Mouse (Mus musculus) kidney, embryonic 15.5 days (tissue): ENCODE measurements around the gene Kdelr3. TPM values are rescaled to one million over a fixed set of nuclear protein-coding genes. Genes with fewer than 3 reads are reported as not detected.

ENCODE experiments used
- ATAC-seq: fragments of 200-750 bp; cut with Nextera tagmentation; replicated peaks from 2 replicates; pipeline ENCODE4 v1.8.0; 2017; ENCODE audit warnings: moderate TSS enrichment; ENCODE audit not compliant: low FRiP score
- H3K27ac ChIP-seq: fragments of 300-500 bp; sonication (generic); 2 replicates; pipeline ENCODE4 v1.5.1; 2015; ENCODE audit warnings: mild to moderate bottlenecking, inconsistent platforms
- H3K27me3 ChIP-seq: fragments of 300-500 bp; sonication (generic); 2 replicates; pipeline ENCODE4 v1.6.1; 2015; ENCODE audit warnings: inconsistent platforms
- H3K36me3 ChIP-seq: fragments of 300-500 bp; sonication (generic); 2 replicates; pipeline ENCODE4 v1.6.1; 2015; ENCODE audit warnings: inconsistent platforms
- H3K4me1 ChIP-seq: fragments of 300-500 bp; sonication (generic); 2 replicates; pipeline ENCODE4 v1.6.1; 2015; ENCODE audit warnings: inconsistent platforms
- H3K4me2 ChIP-seq: fragments of 300-500 bp; sonication (generic); 2 replicates; pipeline ENCODE4 v1.6.1; 2015; ENCODE audit warnings: moderate library complexity, mild to moderate bottlenecking, inconsistent platforms
- H3K4me3 ChIP-seq: fragments of 300-500 bp; sonication (generic); replicated peaks from 2 replicates; pipeline ENCODE4 v1.5.1; 2015; ENCODE audit warnings: mild to moderate bottlenecking, inconsistent platforms
- H3K9ac ChIP-seq: fragments of 300-500 bp; sonication (generic); 2 replicates; pipeline ENCODE4 v1.6.1; 2015; ENCODE audit warnings: mild to moderate bottlenecking, inconsistent platforms
- H3K9me3 ChIP-seq: fragments of 300-500 bp; sonication (generic); replicated peaks from 2 replicates; pipeline ENCODE4 v1.6.1; 2016; ENCODE audit warnings: inconsistent platforms
- WGBS: fragments of 180-500 bp; shearing (Covaris S2); methylation state at CpG from one replicate; pipeline ENCODE4 v1.1.7; 2015; ENCODE audit warnings: mixed read lengths; 5-methylcytosine and 5-hydroxymethylcytosine counted together
- polyA plus RNA-seq: library from polyadenylated mRNA; unstranded; fragments of >200 nt; fragmentation: Nextera tagmentation; extraction: Ambion mirVana; gene quantifications from 2 replicates; pipeline ENCODE4 v1.2.1, GENCODE M21; 2015

Gene Kdelr3
- polyA plus RNA-seq, 1 experiment from 2014 or later: 69.5 TPM

DNA sequence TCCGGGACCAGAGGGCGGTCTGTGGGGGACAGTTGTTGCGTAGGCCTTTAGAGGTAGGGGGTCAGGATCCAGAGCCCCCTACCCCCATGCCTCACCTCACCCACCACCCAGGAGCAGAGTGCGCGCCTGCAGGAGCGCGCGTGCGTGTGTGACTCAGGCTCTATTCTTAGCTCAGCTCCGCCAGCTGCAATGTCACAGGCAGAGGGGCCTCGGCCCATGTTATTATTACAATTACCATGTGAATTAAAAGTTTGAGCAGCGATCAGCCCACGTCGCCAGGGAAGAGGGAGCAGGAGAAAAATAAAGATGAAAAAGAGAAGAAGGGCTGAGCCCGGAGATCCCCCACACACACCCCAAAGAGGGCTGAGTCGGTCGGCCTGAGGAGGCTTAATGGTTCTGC is 16.1 kb upstream of the Kdelr3 start:
- no peaks in the 10 kb centered on the region for H3K36me3 ChIP-seq
- H3K9me3 ChIP-seq: no peaks in the 10 kb centered on the region
- H3K27ac ChIP-seq: no peak overlapping the region
- no peak overlapping the region for H3K4me2 ChIP-seq
- H3K9ac ChIP-seq: no peak overlapping the region
- 66% methylated on average over 17 of the region's 17 CpGs for WGBS
- H3K27me3 ChIP-seq: peaks cover 77% of the 10 kb centered on the region
- peaks cover 11% of the 10 kb centered on the region for H3K4me1 ChIP-seq
- no peak for ATAC-seq
- H3K4me3 ChIP-seq: no peak overlapping the region

DNA sequence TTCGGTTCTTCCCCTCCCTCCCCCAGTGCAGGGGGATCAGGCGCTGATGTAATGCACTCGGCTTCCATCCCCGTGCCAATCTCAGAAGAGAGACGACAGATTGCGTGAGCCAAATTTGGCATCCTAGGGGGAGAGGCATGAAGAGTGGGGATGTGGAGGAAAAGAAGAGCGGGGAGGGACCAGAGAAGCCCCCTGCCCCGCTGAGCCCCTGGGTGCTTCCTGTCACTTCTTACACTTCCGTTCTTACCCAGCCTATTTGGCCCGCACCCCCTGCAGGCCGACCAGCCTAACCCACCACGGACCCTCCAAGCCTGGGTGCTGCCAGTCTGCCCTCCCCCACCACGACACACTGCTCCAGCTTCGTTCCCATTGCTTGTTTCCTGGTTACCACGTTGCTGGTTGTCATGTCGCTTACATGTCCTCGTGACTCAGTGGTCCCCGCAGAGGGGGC is 13.3 kb upstream of the Kdelr3 start:
- WGBS: 25% methylated on average over 18 of the region's 18 CpGs
- Histone ChIP-seq H3K27ac (no peak overlapping the region), H3K4me2 (no peak overlapping the region), H3K4me3 (no peak overlapping the region), H3K4me1 (peaks cover 33% of the 10 kb centered on the region), H3K9ac (no peak overlapping the region), H3K27me3 (peaks cover 98% of the 10 kb centered on the region), H3K36me3 (no peaks in the 10 kb centered on the region), H3K9me3 (no peaks in the 10 kb centered on the region)
- no peak for ATAC-seq

DNA sequence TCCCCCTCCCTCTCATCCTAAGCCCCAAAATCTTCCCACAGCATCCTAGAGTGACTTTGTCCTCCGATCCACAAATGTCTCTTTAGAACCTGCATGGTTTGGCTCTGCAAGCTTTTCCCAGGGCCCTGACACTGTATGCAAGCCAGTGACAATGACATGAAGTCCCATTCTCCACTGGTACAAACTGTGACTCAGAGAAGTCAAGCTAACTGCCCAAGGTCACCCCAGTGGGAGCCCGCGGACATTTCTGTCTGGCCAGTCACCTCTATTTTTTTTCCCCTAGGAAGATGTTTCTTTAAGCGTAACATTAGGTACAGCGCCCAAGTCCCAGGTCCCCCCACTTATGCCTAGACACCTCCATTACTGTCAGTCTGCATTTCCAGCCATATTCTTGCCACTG is 12.8 kb upstream of the Kdelr3 start:
- no peak for ATAC-seq
- WGBS: 73% methylated on average over 5 of the region's 5 CpGs
- H3K27me3 ChIP-seq: peaks cover 98% of the 10 kb centered on the region

DNA sequence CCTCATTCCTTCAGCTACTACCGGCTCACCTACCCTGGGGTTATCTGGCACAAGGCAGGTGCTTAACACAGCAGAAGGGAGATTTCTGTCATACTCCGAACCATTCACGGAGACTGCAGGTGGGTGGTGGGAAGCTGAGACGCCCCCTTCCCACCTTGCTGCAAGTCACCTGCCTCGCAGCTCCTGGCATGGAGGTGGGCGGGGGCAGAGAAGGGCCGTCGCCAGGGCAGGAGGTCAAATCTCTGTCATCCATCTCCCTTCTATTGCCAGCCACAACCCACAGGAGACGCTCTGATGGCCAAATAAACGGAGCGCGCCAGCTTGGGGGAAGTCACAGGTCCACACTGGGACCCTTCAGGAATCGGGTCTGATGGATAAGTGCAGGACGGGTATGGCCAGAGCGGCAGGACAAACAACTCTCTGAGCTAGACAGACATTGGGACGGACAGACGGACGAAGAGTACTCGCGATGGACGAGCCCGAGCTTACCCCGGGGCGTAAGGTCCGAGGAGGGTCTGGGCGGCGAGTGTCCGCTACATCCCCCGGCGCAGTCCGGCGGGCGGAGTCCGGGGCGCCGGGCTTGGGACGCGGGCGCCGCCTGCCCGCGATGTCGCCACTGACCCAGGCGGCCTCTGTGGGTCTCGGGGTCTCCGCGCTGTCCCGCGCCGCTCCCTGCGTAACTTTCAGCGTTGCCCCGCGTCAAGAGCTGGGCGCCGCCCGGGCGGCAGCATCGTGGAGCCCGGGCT is 11.3 kb upstream of the Kdelr3 start, which contains the start of gene Kcnj4:
Kcnj4 (minus strand) TSS at position 535 of the 746 bp plus-strand sequence.
- WGBS: under 1% methylated on average over 60 of the region's 60 CpGs
- ATAC-seq: peak; percentile 12
- H3K4me1 ChIP-seq: peaks cover 33% of the 10 kb centered on the region
- H3K36me3 ChIP-seq: no peaks in the 10 kb centered on the region
- peaks cover 98% of the 10 kb centered on the region for H3K27me3 ChIP-seq
- H3K4me3 ChIP-seq: peak within 1 kb of the TSS; percentile 53
- H3K4me2 ChIP-seq: peak within 1 kb of the TSS; percentile 98
- H3K27ac ChIP-seq: no peak within 1 kb of the TSS
- peak within 1 kb of the TSS; percentile 37 for H3K9ac ChIP-seq
- H3K9me3 ChIP-seq: no peaks in the 10 kb centered on the region

More for the DNA sequence above, 12.8 kb upstream of the Kdelr3 start:
- Histone ChIP-seq H3K27ac (no peak overlapping the region), H3K9ac (no peak overlapping the region), H3K4me1 (peaks cover 33% of the 10 kb centered on the region), H3K9me3 (no peaks in the 10 kb centered on the region), H3K36me3 (no peaks in the 10 kb centered on the region), H3K4me2 (no peak overlapping the region), H3K4me3 (no peak overlapping the region)

DNA sequence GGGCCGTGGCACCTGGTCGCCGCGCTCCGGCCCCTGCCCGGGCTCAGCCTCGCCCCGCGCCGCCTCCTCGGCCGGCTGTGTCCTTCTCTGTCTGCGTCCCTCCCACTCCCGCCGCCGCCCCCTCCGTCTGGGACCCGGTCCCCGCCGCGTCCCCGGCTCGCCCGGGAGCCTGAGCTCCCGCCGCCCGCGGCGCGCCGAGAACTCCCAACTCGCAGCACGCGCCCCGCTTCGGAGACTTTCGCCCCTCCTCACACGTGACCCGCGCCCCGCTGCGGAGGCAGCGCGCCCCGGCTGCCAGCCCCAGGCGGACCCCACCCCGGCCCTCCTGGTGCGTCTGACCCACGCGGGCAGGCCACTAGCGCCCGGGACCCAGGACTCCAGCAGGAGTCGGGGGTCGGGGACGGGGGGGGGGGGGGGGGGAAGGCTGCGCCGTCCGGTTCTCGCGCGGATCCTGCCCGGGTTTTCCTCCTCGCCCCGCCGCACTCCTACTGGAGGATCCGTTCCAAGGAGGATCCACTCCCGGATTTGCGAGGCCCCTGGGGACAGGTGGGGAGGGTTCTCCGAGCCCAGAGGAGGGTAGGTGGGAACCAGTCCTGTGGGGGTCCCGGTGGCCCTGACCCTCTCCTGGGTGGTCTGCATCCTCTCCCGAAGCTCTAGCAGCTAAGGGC is 10.5 kb upstream of the Kdelr3 start:
- peak; percentile 56 for ATAC-seq
- peaks cover 33% of the 10 kb centered on the region for H3K4me1 ChIP-seq
- peak overlapping the region; percentile 53 for H3K4me3 ChIP-seq
- H3K9me3 ChIP-seq: no peaks in the 10 kb centered on the region
- H3K9ac ChIP-seq: peak overlapping the region; percentile 37
- H3K27me3 ChIP-seq: peaks cover 98% of the 10 kb centered on the region
- under 1% methylated on average over 59 of the region's 71 CpGs for WGBS
- H3K27ac ChIP-seq: no peak overlapping the region
- H3K4me2 ChIP-seq: peak overlapping the region; percentile 98
- no peaks in the 10 kb centered on the region for H3K36me3 ChIP-seq

DNA sequence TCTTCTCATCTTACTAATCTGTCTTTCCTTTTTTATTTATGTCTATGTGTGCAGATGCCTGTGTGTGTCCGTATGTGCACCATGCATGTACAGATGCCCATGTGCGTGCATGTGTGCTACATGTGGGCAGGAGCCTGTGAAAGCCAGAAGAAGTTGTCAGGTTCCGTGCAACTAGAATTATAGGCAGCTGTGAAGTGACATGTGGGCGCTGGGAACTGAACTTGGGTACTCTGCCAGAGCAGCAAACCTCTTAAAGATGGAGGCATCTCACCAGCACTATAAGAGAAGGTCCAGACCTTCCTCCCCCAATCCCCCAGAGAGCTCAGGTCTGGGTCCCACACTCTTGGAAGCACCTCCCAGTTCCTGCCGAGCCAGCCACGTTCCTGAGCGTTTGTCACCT is 9.8 kb upstream of the Kdelr3 start:
- Histone ChIP-seq H3K4me2 (peak overlapping the region; percentile 98), H3K4me3 (peak overlapping the region; percentile 53; the same call in 1 of the 2 replicates), H3K9me3 (no peaks in the 10 kb centered on the region)

DNA sequence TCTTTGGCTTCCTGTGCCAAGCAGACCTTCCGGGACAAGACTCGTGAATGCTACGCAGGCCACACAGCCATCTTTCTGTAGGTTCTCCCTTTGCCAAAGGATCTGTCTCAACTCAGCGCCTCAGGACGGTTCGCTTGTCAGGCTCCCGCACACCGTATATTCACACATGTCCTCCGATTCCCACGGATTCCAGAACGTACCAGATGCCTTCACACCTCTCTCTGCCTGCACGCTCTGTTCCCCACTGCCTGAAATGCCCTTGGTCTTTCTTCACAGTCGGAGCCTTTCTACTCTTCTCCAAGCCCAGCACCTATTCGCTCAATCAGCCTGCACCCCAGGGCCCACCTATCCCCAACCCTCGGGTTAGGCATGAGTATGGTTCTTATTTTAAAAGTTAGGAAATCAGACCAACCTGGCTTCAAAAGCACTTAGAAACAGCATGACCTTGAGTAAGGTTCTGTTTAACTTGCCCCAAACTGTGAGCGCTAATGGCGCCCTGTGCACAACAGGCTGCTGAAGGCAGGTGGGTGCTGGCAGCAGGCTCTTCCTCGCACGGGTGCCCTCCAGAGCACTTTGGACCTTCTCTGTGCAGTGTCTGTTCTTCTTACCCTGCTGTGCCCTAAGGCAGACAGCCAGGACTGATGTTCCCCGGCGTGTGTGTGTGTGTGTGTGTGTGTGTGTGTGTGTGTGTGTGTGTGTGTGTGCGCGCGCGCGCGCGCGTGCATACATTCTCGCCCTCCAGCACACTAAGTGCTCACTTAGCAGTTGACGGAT is 9.0 kb upstream of the Kdelr3 start:
- 48% methylated on average over 31 of the region's 31 CpGs for WGBS
- peaks cover 45% of the 10 kb centered on the region for H3K4me1 ChIP-seq
- no peaks in the 10 kb centered on the region for H3K36me3 ChIP-seq
- H3K9me3 ChIP-seq: no peaks in the 10 kb centered on the region
- no peak overlapping the region for H3K27ac ChIP-seq
- no peak for ATAC-seq
- H3K27me3 ChIP-seq: peaks cover 92% of the 10 kb centered on the region
- no peak overlapping the region for H3K9ac ChIP-seq
- H3K4me2 ChIP-seq: no peak overlapping the region
- H3K4me3 ChIP-seq: no peak overlapping the region

More for the DNA sequence above, 9.8 kb upstream of the Kdelr3 start:
- WGBS: 30% methylated on average over 7 of the region's 7 CpGs
- peaks cover 37% of the 10 kb centered on the region for H3K4me1 ChIP-seq
- H3K27ac ChIP-seq: no peak overlapping the region
- no peaks in the 10 kb centered on the region for H3K36me3 ChIP-seq
- no peak for ATAC-seq
- no peak overlapping the region for H3K9ac ChIP-seq
- peaks cover 98% of the 10 kb centered on the region for H3K27me3 ChIP-seq

DNA sequence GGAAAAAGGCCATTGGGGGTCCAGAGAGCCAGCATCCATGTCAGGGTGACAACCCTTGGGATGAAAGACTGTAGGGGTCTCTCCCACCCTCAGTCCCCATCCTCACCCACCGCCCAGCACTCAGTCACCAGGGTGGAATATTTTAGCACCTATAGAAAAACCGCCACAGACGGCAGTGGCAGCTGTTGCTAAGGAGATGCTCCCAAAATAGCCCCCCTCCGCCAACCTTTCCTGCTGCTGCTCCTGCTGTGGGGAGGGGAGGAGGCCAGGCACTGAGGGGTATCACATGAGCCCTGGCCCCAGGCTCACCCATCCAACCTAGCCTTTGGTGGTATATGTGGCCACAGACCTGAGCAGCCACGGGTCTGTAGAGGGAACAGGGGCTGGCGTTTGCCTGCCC is 6.2 kb upstream of the Kdelr3 start:
- Histone ChIP-seq H3K4me1 (peaks cover 48% of the 10 kb centered on the region), H3K36me3 (no peaks in the 10 kb centered on the region), H3K4me3 (no peak overlapping the region), H3K27ac (no peak overlapping the region), H3K9me3 (no peaks in the 10 kb centered on the region), H3K4me2 (no peak overlapping the region), H3K9ac (no peak overlapping the region), H3K27me3 (peaks cover 89% of the 10 kb centered on the region)
- no peak for ATAC-seq
- 38% methylated on average over 6 of the region's 6 CpGs for WGBS

DNA sequence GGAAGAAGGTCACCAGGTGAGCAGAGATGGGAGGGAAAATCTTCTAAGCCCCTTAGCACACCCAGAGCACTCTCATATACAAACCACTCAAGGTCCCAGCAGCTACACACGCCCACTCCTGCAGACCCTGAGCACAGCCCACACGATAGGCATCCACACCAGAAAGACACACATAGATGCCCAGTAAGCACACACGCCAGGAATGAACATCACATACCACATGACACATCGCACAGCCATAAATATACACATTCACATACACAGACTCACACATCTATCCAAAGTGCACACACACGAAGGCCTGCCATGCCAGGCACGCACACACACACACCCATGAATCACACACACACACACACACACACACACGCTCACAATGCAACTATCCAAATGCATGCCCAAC is 5.8 kb upstream of the Kdelr3 start:
- no peak overlapping the region for H3K27ac ChIP-seq
- H3K4me2 ChIP-seq: no peak overlapping the region
- WGBS: 83% methylated on average over 7 of the region's 7 CpGs
- no peak for ATAC-seq
- H3K4me1 ChIP-seq: peaks cover 43% of the 10 kb centered on the region
- H3K27me3 ChIP-seq: peaks cover 89% of the 10 kb centered on the region
- no peak overlapping the region for H3K4me3 ChIP-seq
- no peaks in the 10 kb centered on the region for H3K36me3 ChIP-seq
- H3K9ac ChIP-seq: no peak overlapping the region
- no peaks in the 10 kb centered on the region for H3K9me3 ChIP-seq

DNA sequence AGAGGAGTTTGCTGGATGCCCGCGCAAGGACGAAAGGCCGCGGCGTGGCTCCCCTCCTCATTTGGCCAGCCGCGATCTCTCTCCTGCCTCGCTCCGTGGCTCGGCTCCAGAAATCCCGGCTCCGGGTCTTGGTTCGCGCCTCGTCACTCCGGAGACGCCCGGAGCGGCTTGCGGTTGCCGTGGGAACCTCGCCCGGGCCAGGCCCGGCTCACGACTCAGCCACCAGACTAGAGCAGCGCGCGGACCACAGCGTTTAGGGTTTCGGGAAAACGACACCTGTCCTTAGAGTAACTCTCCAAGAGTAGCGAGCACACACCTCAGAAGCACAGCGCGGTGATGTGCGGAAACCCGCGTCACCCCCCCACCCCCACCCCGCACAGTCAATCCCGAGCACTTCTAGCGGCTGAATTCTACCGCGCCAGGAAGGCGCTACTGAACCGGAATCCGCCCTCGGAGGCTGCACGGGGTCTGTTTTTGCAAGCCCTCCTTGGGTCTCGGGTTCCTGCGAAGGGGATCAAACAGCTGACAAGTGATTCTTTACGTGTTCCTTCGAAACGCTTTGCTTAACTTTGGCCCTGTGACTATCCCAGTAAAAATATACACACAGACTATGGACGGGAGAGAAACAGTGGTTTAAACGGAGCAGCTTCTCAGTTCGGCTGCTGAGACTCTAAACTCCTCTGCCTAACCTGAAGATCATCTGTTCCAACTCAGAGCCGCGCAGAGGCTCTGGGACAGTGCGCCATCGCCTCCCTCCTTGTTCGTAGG is 4.5 kb upstream of the Kdelr3 start:
- H3K4me1 ChIP-seq: peaks cover 43% of the 10 kb centered on the region
- H3K4me3 ChIP-seq: peak overlapping the region; percentile 46
- H3K27me3 ChIP-seq: peaks cover 82% of the 10 kb centered on the region
- H3K9me3 ChIP-seq: no peaks in the 10 kb centered on the region
- H3K4me2 ChIP-seq: peak overlapping the region; percentile 81
- ATAC-seq: peak; percentile 77
- WGBS: 1% methylated on average over 61 of the region's 61 CpGs
- no peak overlapping the region for H3K27ac ChIP-seq
- H3K9ac ChIP-seq: peak overlapping the region; percentile 27
- no peaks in the 10 kb centered on the region for H3K36me3 ChIP-seq

DNA sequence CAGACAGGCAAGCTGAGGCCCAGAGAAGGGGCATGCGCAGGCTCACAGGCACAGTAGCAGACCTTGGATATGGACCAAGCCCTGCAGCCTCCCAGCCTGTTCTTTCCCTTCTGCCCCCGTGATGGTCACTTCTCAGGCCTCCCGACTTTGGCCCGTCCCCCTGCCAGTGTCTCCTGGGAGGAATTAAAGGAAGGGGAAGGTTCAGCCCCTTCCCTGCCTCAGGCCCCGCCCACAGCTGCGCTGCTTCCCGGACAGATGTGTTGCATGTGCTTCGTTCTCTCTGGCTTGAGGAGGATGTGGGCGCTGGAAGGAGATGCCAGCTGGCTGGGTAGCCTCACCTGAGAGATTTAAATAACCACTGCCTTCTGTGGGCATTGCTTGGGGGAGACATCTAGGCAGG is 2.3 kb upstream of the Kdelr3 start:
- Histone ChIP-seq H3K4me3 (no peak overlapping the region), H3K4me2 (no peak overlapping the region), H3K4me1 (peaks cover 56% of the 10 kb centered on the region), H3K27ac (no peak overlapping the region), H3K9ac (no peak overlapping the region), H3K36me3 (no peaks in the 10 kb centered on the region), H3K9me3 (no peaks in the 10 kb centered on the region), H3K27me3 (peaks cover 68% of the 10 kb centered on the region)
- ATAC-seq: no peak
- 12% methylated on average over 9 of the region's 9 CpGs for WGBS
